In the genomic region with DNA sequence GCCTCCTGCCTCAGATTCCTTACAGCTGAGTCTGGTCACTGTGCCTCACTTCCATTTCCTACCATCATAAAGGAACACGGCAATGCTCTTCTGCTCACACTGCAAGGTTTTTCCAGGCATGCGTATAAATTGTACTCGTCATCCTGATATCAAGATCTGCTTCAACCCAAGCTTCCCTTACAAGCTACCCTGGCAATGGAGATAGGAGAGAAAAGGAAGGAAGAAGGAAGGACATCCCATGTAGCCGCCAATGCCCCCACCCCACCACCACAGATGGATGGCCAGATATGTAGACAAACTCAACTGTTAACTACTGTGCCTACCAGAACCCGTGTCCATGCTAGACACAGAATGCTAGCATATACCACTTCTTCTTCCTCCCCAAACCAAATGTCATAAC, we compare ENCODE assay signal across 18 mouse cellular contexts. TPM values are rescaled to one million over a fixed set of nuclear protein-coding genes. Genes with fewer than 3 reads are reported as not detected.
DNase-seq lines count a peak whose midpoint lies in the region; ATAC-seq and TF ChIP-seq lines count a peak whose summit lies in the region.
"Had no signal": no experiment of that assay in that cellular context is flagged by ENCODE, and none has a peak within 500 bp of the region (broad histone marks: within the 10 kb centered on the region; RNA-seq: fewer than 3 reads in every experiment).

No protein-coding gene starts in this region.

- peaks cover 80% of the 10 kb centered on the region for H3K4me1 ChIP-seq in G1E (ENCODE audit: insufficient read depth, low read depth, low read length)
- peaks cover 29% of the 10 kb centered on the region for H3K4me1 ChIP-seq in liver, embryonic 16.5 days (ENCODE audit: control insufficient read depth, low read depth, low read length)
- no peaks in the 10 kb centered on the region for H3K4me1 ChIP-seq in midbrain, postnatal 0 days (ENCODE audit: insufficient read depth, low read length)
- H3K4me1 ChIP-seq: intestine, embryonic 15.5 days had no signal

- no peak overlapping the region for H3K9ac ChIP-seq in liver, embryonic 16.5 days (ENCODE audit: low read depth, low read length)
- H3K9ac ChIP-seq in midbrain, postnatal 0 days (replicated peaks; ENCODE audit: low read length, poor library complexity, severe bottlenecking) = no peak overlapping the region
- H3K9ac ChIP-seq: embryonic facial prominence, embryonic 12.5 days; hindbrain, embryonic 15.5 days; intestine, embryonic 15.5 days; limb, embryonic 15.5 days had no signal

- no peaks in the 10 kb centered on the region for H3K9me3 ChIP-seq in G1E (replicated peaks)
- H3K9me3 ChIP-seq in liver, embryonic 16.5 days (replicated peaks; ENCODE audit: control insufficient read depth, low read length) = no peaks in the 10 kb centered on the region
- no peaks in the 10 kb centered on the region for H3K9me3 ChIP-seq in midbrain, postnatal 0 days (ENCODE audit: low read length)
- H3K9me3 ChIP-seq: embryonic facial prominence, embryonic 12.5 days; hindbrain, embryonic 15.5 days; intestine, embryonic 15.5 days; limb, embryonic 15.5 days had no signal

- H3K36me3 ChIP-seq in G1E (replicated peaks) = peaks cover 14% of the 10 kb centered on the region
- no peaks in the 10 kb centered on the region for H3K36me3 ChIP-seq in liver, embryonic 16.5 days (ENCODE audit: control insufficient read depth, insufficient read depth)
- peaks cover 10% of the 10 kb centered on the region; the same call in 1 of the 2 replicates for H3K36me3 ChIP-seq in midbrain, postnatal 0 days (ENCODE audit: insufficient read depth, low read length)
- H3K36me3 ChIP-seq: embryonic facial prominence, embryonic 12.5 days; intestine, embryonic 15.5 days had no signal

- no peak for TF ChIP-seq CTCF in G1E (IDR thresholded peaks at IDR 0.05; ENCODE audit: low read depth, low read length)
- no peak for TF ChIP-seq CTCF in midbrain, postnatal 0 days (IDR thresholded peaks at IDR 0.05)

- no peaks in the 10 kb centered on the region for H3K27me3 ChIP-seq in G1E (ENCODE audit: insufficient read depth, low read length)
- H3K27me3 ChIP-seq in liver, embryonic 16.5 days (ENCODE audit: control insufficient read depth, insufficient read depth, low read depth, low read length) = no peaks in the 10 kb centered on the region
- no peaks in the 10 kb centered on the region for H3K27me3 ChIP-seq in midbrain, postnatal 0 days (ENCODE audit: insufficient read depth, low read length)
- H3K27me3 ChIP-seq: embryonic facial prominence, embryonic 12.5 days; hindbrain, embryonic 15.5 days; intestine, embryonic 15.5 days; limb, embryonic 15.5 days had no signal

- H3K27ac ChIP-seq in liver, embryonic 16.5 days (ENCODE audit: low read length) = no peak overlapping the region
- no peak overlapping the region for H3K27ac ChIP-seq in midbrain, postnatal 0 days (ENCODE audit: low read depth, low read length)
- H3K27ac ChIP-seq: embryonic facial prominence, embryonic 12.5 days; hindbrain, embryonic 15.5 days; intestine, embryonic 15.5 days; limb, embryonic 15.5 days had no signal

- peak overlapping the region; percentile 27; the same call in 1 of the 2 replicates for H3K4me3 ChIP-seq in G1E (ENCODE audit: low read depth, low read length)
- no peak overlapping the region for H3K4me3 ChIP-seq in liver, embryonic 16.5 days (ENCODE audit: low read depth, low read length)
- H3K4me3 ChIP-seq in midbrain, postnatal 0 days (ENCODE audit: low read depth, low read length) = no peak overlapping the region
- H3K4me3 ChIP-seq: embryonic facial prominence, embryonic 12.5 days; hindbrain, embryonic 15.5 days; intestine, embryonic 15.5 days; limb, embryonic 15.5 days had no signal

- WGBS in liver, embryonic 16.5 days (ENCODE audit: insufficient replicate concordance) = 13% methylated on average over 5 of the region's 5 CpGs
- 92% methylated on average over 5 of the region's 5 CpGs for WGBS in midbrain, postnatal 0 days

- 0 out of 2 replicates have a peak overlapping the region, but pooled peaks have one; percentile 16 for H3K4me2 ChIP-seq in liver, embryonic 16.5 days (ENCODE audit: low read depth, low read length)
- no peak overlapping the region for H3K4me2 ChIP-seq in midbrain, postnatal 0 days (ENCODE audit: low read depth, low read length, poor library complexity, severe bottlenecking)
- H3K4me2 ChIP-seq: embryonic facial prominence, embryonic 12.5 days; hindbrain, embryonic 15.5 days; intestine, embryonic 15.5 days; limb, embryonic 15.5 days; midbrain, embryonic 11.5 days had no signal

- ATAC-seq in G1E (ENCODE audit: extremely low read depth, insufficient number of reproducible peaks, low FRiP score, poor library complexity, severe bottlenecking) = peak; percentile 83
- peak; percentile 50 for ATAC-seq in liver, embryonic 16.5 days (ENCODE audit: low read depth)
- ATAC-seq in midbrain, postnatal 0 days (ENCODE audit: low FRiP score) = no peak
- ATAC-seq: CD4-positive, CD25-positive, alpha-beta regulatory T cell, adult 4 months; forebrain, embryonic 16.5 days; intestine, embryonic 15.5 days had no signal

- peak; percentile 100 for DNase-seq in 416B (ENCODE audit: low read depth)
- peak; percentile 64 for DNase-seq in G1E (ENCODE audit: low spot score)
- peak; percentile 45 for DNase-seq in liver
- no peak for DNase-seq in spleen, postnatal 36 days (ENCODE audit: low spot score in 2 of 2)
- DNase-seq in midbrain, postnatal 0 days (ENCODE audit: low spot score) = no peak
- DNase-seq in spleen, postnatal 10 days (ENCODE audit: low spot score in 2 of 2) = no peak
- DNase-seq: cerebellum, adult 8-10 months; gastrocnemius, postnatal 25 days; lung, postnatal 14 days; thymus, postnatal 4 days had no signal

RNA-seq across cellular contexts. Expression of gene Pank1, which starts 34.5 kb away (rescaled TPM):
- total RNA-seq in G1E (2014; fragmentation: Nextera tagmentation) = 22.1 and 22.8 TPM in 2 replicates
- 15.3 and 19.9 TPM in 2 replicates for total RNA-seq in G1E (2017)
- 1.8 and 1.9 TPM in 2 replicates for polyA plus RNA-seq in G1E (2012)
- polyA plus RNA-seq in liver, embryonic 16.5 days (2015; fragmentation: Nextera tagmentation; extraction: Ambion mirVana) = 10.0 and 10.7 TPM in 2 replicates
- total RNA-seq in midbrain, postnatal 0 days (2014; rRNA removed) = 13.9 and 15.8 TPM in 2 replicates
- 6.5 and 6.6 TPM in 2 replicates for polyA plus RNA-seq in midbrain, postnatal 0 days (2015; fragmentation: Nextera tagmentation; extraction: Ambion mirVana)

Comparison
In these comparisons a context has a peak if more than half of its experiments do, and no peak if none do; other contexts are left out.
1. DNase-seq: peak in 416B (single experiment), G1E (single experiment) and liver (single experiment); none in spleen, postnatal 36 days (0 of 2), midbrain, postnatal 0 days (single experiment) and spleen, postnatal 10 days (0 of 2).